Mouse (Mus musculus) bone marrow macrophage, adult 2 months (primary cell): ENCODE measurements around the gene Vangl1.

Experiments
- CTCF ChIP-seq: IDR thresholded peaks from 2 replicates; pipeline ENCODE4 v1.5.1; 2012; ENCODE audit warnings: low read depth, mild to moderate bottlenecking, low read length, moderate library complexity
- POLR2A ChIP-seq: IDR thresholded peaks from 2 replicates; pipeline ENCODE4 v1.6.1; 2012; ENCODE audit warnings: mild to moderate bottlenecking, low read depth, low read length, borderline replicate concordance

- TF ChIP-seq CTCF (no peak), POLR2A (no peak)
Observed at GRCm38 (mm10) chr3:102250873-102251272, 46.4 kb upstream of the Vangl1 start.
